Mouse (Mus musculus) CH12.LX (cell line): ENCODE measurements around the gene Sipa1l3. TPM values are rescaled to one million over a fixed set of nuclear protein-coding genes. Genes with fewer than 3 reads are reported as not detected.

ENCODE experiments used
- DNase-seq: peaks from one replicate; pipeline ENCODE4 v3.0.0-alpha.2; 2013; ENCODE audit errors: extremely low read depth
- H3K27ac ChIP-seq: 2 replicates; pipeline ENCODE4 v1.5.1; 2012; ENCODE audit warnings: low read depth, mild to moderate bottlenecking, control low read depth, moderate library complexity; ENCODE audit not compliant: insufficient read depth
- H3K27me3 ChIP-seq: replicated peaks from 2 replicates; pipeline ENCODE3; 2012; ENCODE audit warnings: inconsistent platforms
- H3K36me3 ChIP-seq, 2 experiments: replicated peaks in 1 of 2; 2 replicates each; pipeline versions ENCODE3 to v1.6.1; 2012; ENCODE audit warnings: inconsistent platforms in 1 of 2, low read length in 1 of 2, mild to moderate bottlenecking in 1 of 2, mixed read lengths in 1 of 2, moderate library complexity in 1 of 2; ENCODE audit not compliant: control insufficient read depth in 1 of 2, insufficient read depth in 1 of 2
- H3K4me1 ChIP-seq, 2 experiments: 2 replicates each; pipeline ENCODE4 v1.6.1; 2012; ENCODE audit warnings: inconsistent platforms in 1 of 2, moderate library complexity in 1 of 2; ENCODE audit not compliant: insufficient read depth in 2 of 2, control insufficient read depth in 1 of 2
- H3K4me2 ChIP-seq: 2 replicates; pipeline ENCODE4 v1.6.1; 2012; ENCODE audit warnings: low read depth, mild to moderate bottlenecking, control low read depth; ENCODE audit not compliant: poor library complexity, insufficient read depth, severe bottlenecking
- H3K4me3 ChIP-seq, 3 experiments: fragments of 150-350 bp in 1 of 3; sonication (generic) in 1 of 3; replicated peaks in 1 of 3; 2 replicates each; pipeline versions ENCODE3 to v1.5.1; 2011 to 2012; ENCODE audit warnings: low read depth in 2 of 3, low read length in 2 of 3, mild to moderate bottlenecking in 2 of 3, moderate library complexity in 2 of 3, control low read depth in 1 of 3, improper control_type of control experiment in 1 of 3, inconsistent platforms in 1 of 3, mixed read lengths in 1 of 3; ENCODE audit not compliant: poor library complexity in 1 of 3
- H3K79me2 ChIP-seq: replicated peaks from 2 replicates; pipeline ENCODE4 v1.6.1; 2012; ENCODE audit warnings: mild to moderate bottlenecking, moderate library complexity; ENCODE audit not compliant: control insufficient read depth, poor library complexity, insufficient read depth, severe bottlenecking; ENCODE audit errors: extremely low read depth
- H3K9ac ChIP-seq: 2 replicates; pipeline ENCODE4 v1.6.1; 2012; ENCODE audit warnings: low read depth, mild to moderate bottlenecking, control low read depth, moderate library complexity; ENCODE audit not compliant: insufficient read depth
- H3K9me3 ChIP-seq: replicated peaks from 2 replicates; pipeline ENCODE3; 2012; ENCODE audit warnings: low read length, inconsistent platforms, mixed read lengths
- BHLHE40 ChIP-seq: IDR thresholded peaks from 2 replicates; pipeline ENCODE4 v1.6.1; 2011; ENCODE audit warnings: mild to moderate bottlenecking, low read depth, low read length, improper control_type of control experiment
- CHD1 ChIP-seq: IDR thresholded peaks from 2 replicates; pipeline ENCODE4 v1.6.1; 2012; ENCODE audit warnings: low read depth, low read length, improper control_type of control experiment, inconsistent platforms
- CHD2 ChIP-seq: IDR thresholded peaks from 2 replicates; pipeline ENCODE4 v1.6.1; 2011; ENCODE audit warnings: low read length, improper control_type of control experiment
- E2F4 ChIP-seq: IDR thresholded peaks from 2 replicates; pipeline ENCODE4 v1.6.1; 2011; ENCODE audit warnings: low read depth, low read length, improper control_type of control experiment; ENCODE audit not compliant: insufficient replicate concordance
- ELF1 ChIP-seq: IDR thresholded peaks from 2 replicates; pipeline ENCODE4 v1.6.1; 2014; ENCODE audit warnings: low read depth, mild to moderate bottlenecking, inconsistent platforms, low read length, improper control_type of control experiment
- ETS1 ChIP-seq: conservative IDR thresholded peaks from 2 replicates; pipeline ENCODE4 v1.6.1; 2012; ENCODE audit warnings: low read depth, mild to moderate bottlenecking, inconsistent platforms, low read length, improper control_type of control experiment, moderate library complexity
- GABPA ChIP-seq: IDR thresholded peaks from 2 replicates; pipeline ENCODE4 v1.6.1; 2012; ENCODE audit warnings: low read depth, low read length, improper control_type of control experiment, inconsistent platforms; ENCODE audit not compliant: insufficient replicate concordance
- JUN ChIP-seq: IDR thresholded peaks from 2 replicates; pipeline ENCODE4 v1.6.1; 2011; ENCODE audit warnings: low read depth, mild to moderate bottlenecking, low read length, improper control_type of control experiment, moderate library complexity; ENCODE audit not compliant: insufficient read depth
- JUND ChIP-seq: conservative IDR thresholded peaks from 2 replicates; pipeline ENCODE4 v1.6.1; 2011; ENCODE audit warnings: low read depth, low read length, improper control_type of control experiment
- KAT2A ChIP-seq: IDR thresholded peaks from 2 replicates; pipeline ENCODE4 v1.6.1; 2012; ENCODE audit warnings: low read length, improper control_type of control experiment, inconsistent platforms; ENCODE audit not compliant: insufficient replicate concordance
- MAFK ChIP-seq: IDR thresholded peaks from 2 replicates; pipeline ENCODE4 v1.6.1; 2011; ENCODE audit warnings: low read length, improper control_type of control experiment; ENCODE audit not compliant: insufficient replicate concordance
- MAZ ChIP-seq: IDR thresholded peaks from 2 replicates; pipeline ENCODE4 v1.6.1; 2012; ENCODE audit warnings: low read depth, mild to moderate bottlenecking, inconsistent platforms, low read length, improper control_type of control experiment, moderate library complexity
- MEF2A ChIP-seq: IDR thresholded peaks from 2 replicates; pipeline ENCODE4 v1.6.1; 2014; ENCODE audit warnings: low read depth, mild to moderate bottlenecking, inconsistent platforms, low read length, improper control_type of control experiment, borderline replicate concordance
- MXI1 ChIP-seq: IDR thresholded peaks from 2 replicates; pipeline ENCODE4 v1.6.1; 2011; ENCODE audit warnings: mild to moderate bottlenecking, low read depth, low read length, improper control_type of control experiment
- NELFE ChIP-seq: IDR thresholded peaks from 2 replicates; pipeline ENCODE4 v1.6.1; 2011; ENCODE audit warnings: low read depth, low read length, improper control_type of control experiment
- NRF1 ChIP-seq: IDR thresholded peaks from 2 replicates; pipeline ENCODE4 v1.6.1; 2014; ENCODE audit warnings: low read depth, mild to moderate bottlenecking, inconsistent platforms, low read length, improper control_type of control experiment, moderate library complexity
- PAX5 ChIP-seq: IDR thresholded peaks from 2 replicates; pipeline ENCODE4 v1.6.1; 2012; ENCODE audit warnings: low read length, inconsistent platforms, mixed read lengths
- POLR2A ChIP-seq: IDR thresholded peaks from 2 replicates; pipeline ENCODE4 v1.6.1; 2011; ENCODE audit warnings: low read depth, mild to moderate bottlenecking, improper control_type of control experiment, low read length
- SIN3A ChIP-seq: IDR thresholded peaks from 2 replicates; pipeline ENCODE4 v1.6.1; 2012; ENCODE audit warnings: low read length, improper control_type of control experiment, inconsistent platforms
- SMC3 ChIP-seq: IDR thresholded peaks from 2 replicates; pipeline ENCODE4 v1.6.1; 2011; ENCODE audit warnings: low read depth, low read length, improper control_type of control experiment
- TCF12 ChIP-seq: IDR thresholded peaks from 2 replicates; pipeline ENCODE4 v1.6.1; 2014; ENCODE audit warnings: low read depth, mild to moderate bottlenecking, inconsistent platforms, low read length, improper control_type of control experiment
- UBTF ChIP-seq: IDR thresholded peaks from 2 replicates; pipeline ENCODE4 v1.6.1; 2012; ENCODE audit warnings: low read depth, mild to moderate bottlenecking, inconsistent platforms, low read length, improper control_type of control experiment, moderate library complexity
- USF1 ChIP-seq: IDR thresholded peaks from 2 replicates; pipeline ENCODE4 v1.6.1; 2014; ENCODE audit warnings: low read depth, mild to moderate bottlenecking, inconsistent platforms, low read length, improper control_type of control experiment
- ZKSCAN1 ChIP-seq: IDR thresholded peaks from 2 replicates; pipeline ENCODE4 v1.6.1; 2012; ENCODE audit warnings: low read depth, inconsistent platforms, low read length, improper control_type of control experiment, borderline replicate concordance
- ZNF384 ChIP-seq: IDR thresholded peaks from 2 replicates; pipeline ENCODE4 v1.6.1; 2012; ENCODE audit warnings: low read depth, low read length, improper control_type of control experiment, inconsistent platforms
- dilution Hi-C: fragments of 300-500 bp; cut with MboI; formaldehyde crosslinking; loops from 2 replicates; pipeline ENCODE4 v1.14.3; 2020; ENCODE audit warnings: low sequenced_read_pairs; ENCODE audit not compliant: extremely low pct_unique_long_range_greater_than_20kb, extremely low pct_ligation_motif_present
- in situ Hi-C: fragments of 300-500 bp; cut with MboI; formaldehyde crosslinking; loops from 3 replicates; pipeline ENCODE4 v1.14.3; 2019; ENCODE audit warnings: low sequenced_read_pairs, low pct_ligation_motif_present, low pct_unique_long_range_greater_than_20kb, mixed read lengths
- polyA plus RNA-seq: library from polyadenylated mRNA; unstranded; fragments of >175 nt; gene quantifications from 2 replicates; pipeline ENCODE4 v1.2.1, GENCODE M21; 2012; ENCODE audit warnings: low read depth; ENCODE audit not compliant: insufficient read length
- total RNA-seq, 2 experiments: library from RNA; depleted of rRNA; stranded (reverse); fragments of 300-350 nt in 1 of 2; fragments of >200 nt in 1 of 2; gene quantifications; 2 replicates each; pipeline ENCODE4 v1.2.3; 2012 to 2014

Sipa1l3 gene
- total and polyA plus RNA-seq, 3 experiments, result 1.6 to 8.8 (median 5.9) TPM

GRCm38 (mm10) chr7:29421909-29422244, 96.6 kb downstream of the Sipa1l3 start:
- H3K4me3 ChIP-seq, result no peak overlapping the region
- no peaks in the 10 kb centered on the region for H3K36me3 ChIP-seq
- H3K4me1 ChIP-seq, result peaks cover 0 to 19% of the 10 kb centered on the region in 2 experiments; a peak in 3 of 4 replicates
- no peak overlapping the region for H3K9ac ChIP-seq
- dilution Hi-C loops, result no loop called here
- TF ChIP-seq E2F4 (no peak), NRF1 (no peak)
- H3K4me2 ChIP-seq, result no peak overlapping the region
- H3K27ac ChIP-seq, result no peak overlapping the region
- no peaks in the 10 kb centered on the region for H3K79me2 ChIP-seq
- in situ Hi-C loops, result no loop called here
- H3K27me3 ChIP-seq, result no peaks in the 10 kb centered on the region
- H3K9me3 ChIP-seq, result no peaks in the 10 kb centered on the region
- DNase-seq, result no peak

GRCm38 (mm10) chr7:29421240-29421908, 97.1 kb downstream of the Sipa1l3 start:
- H3K79me2 ChIP-seq, result no peaks in the 10 kb centered on the region
- no peak overlapping the region for H3K27ac ChIP-seq
- in situ Hi-C loops (no loop called here), dilution Hi-C loops (no loop called here)
- peaks cover 0 to 19% of the 10 kb centered on the region in 2 experiments; a peak in 3 of 4 replicates for H3K4me1 ChIP-seq
- H3K9ac ChIP-seq, result no peak overlapping the region
- no peak overlapping the region for H3K4me3 ChIP-seq
- H3K36me3 ChIP-seq, result no peaks in the 10 kb centered on the region
- no peak for DNase-seq
- no peak overlapping the region for H3K4me2 ChIP-seq
- TF ChIP-seq SIN3A (no peak), BHLHE40 (no peak), GABPA (no peak), CHD1 (no peak), ZKSCAN1 (no peak), MAFK (no peak), SMC3 (no peak), JUN (no peak), MEF2A (no peak), CHD2 (no peak), ETS1 (no peak)
- H3K27me3 ChIP-seq, result no peaks in the 10 kb centered on the region
- H3K9me3 ChIP-seq, result no peaks in the 10 kb centered on the region

GRCm38 (mm10) chr7:29419836-29420235, 98.6 kb downstream of the Sipa1l3 start:
- no peak overlapping the region for H3K9ac ChIP-seq
- no peaks in the 10 kb centered on the region for H3K36me3 ChIP-seq
- no peaks in the 10 kb centered on the region for H3K79me2 ChIP-seq
- H3K27ac ChIP-seq, result no peak overlapping the region
- TF ChIP-seq MXI1 (no peak), SIN3A (no peak), ZNF384 (no peak), CHD1 (no peak), NELFE (no peak), USF1 (no peak), PAX5 (no peak), KAT2A (no peak), TCF12 (no peak), ELF1 (no peak), MAZ (no peak), UBTF (no peak), BHLHE40 (no peak), CHD2 (no peak), POLR2A (no peak), MAFK (no peak), JUND (no peak)
- no peaks in the 10 kb centered on the region for H3K27me3 ChIP-seq
- dilution Hi-C loops (no loop called here), in situ Hi-C loops (no loop called here)
- no peak overlapping the region for H3K4me2 ChIP-seq
- no peak overlapping the region for H3K4me3 ChIP-seq
- peaks cover 0 to 19% of the 10 kb centered on the region in 2 experiments; a peak in 3 of 4 replicates for H3K4me1 ChIP-seq
- no peaks in the 10 kb centered on the region for H3K9me3 ChIP-seq
- no peak for DNase-seq
